Mouse (Mus musculus) hindbrain, postnatal 0 days (tissue): Measurements from ENCODE around the gene 1700003F12Rik. TPM values are rescaled to one million over a fixed set of nuclear protein-coding genes. Genes with fewer than 3 reads are reported as not detected.
A peak's percentile ranks its signal among the peaks of the same experiment; 100 is the strongest.

Experiments used
- ATAC-seq: fragments of 200-750 bp; cut with Nextera tagmentation; 2 replicates; pipeline ENCODE4 v1.8.0; 2017; ENCODE audit warnings: mild to moderate bottlenecking, moderate TSS enrichment, moderate library complexity
- DNase-seq: peaks from one replicate; pipeline ENCODE4 v3.0.0-alpha.2; 2015; ENCODE audit warnings: low spot score
- H3K27ac ChIP-seq: fragments of 300-500 bp; sonication (generic); 2 replicates; pipeline ENCODE4 v1.5.1; 2014; ENCODE audit warnings: mild to moderate bottlenecking
- H3K27me3 ChIP-seq: fragments of 300-500 bp; sonication (generic); 2 replicates; pipeline ENCODE4 v1.6.1; 2014; ENCODE audit warnings: low read length, mixed read lengths; ENCODE audit not compliant: insufficient read depth
- H3K36me3 ChIP-seq: fragments of 300-500 bp; sonication (generic); 2 replicates; pipeline ENCODE4 v1.6.1; 2014; ENCODE audit warnings: low read length, mixed read lengths; ENCODE audit not compliant: insufficient read depth
- H3K4me1 ChIP-seq: fragments of 300-500 bp; sonication (generic); 2 replicates; pipeline ENCODE4 v1.6.1; 2014; ENCODE audit warnings: antibody characterized with exemption, low read length, mixed read lengths; ENCODE audit not compliant: insufficient read depth
- H3K4me2 ChIP-seq: fragments of 300-500 bp; sonication (generic); 2 replicates; pipeline ENCODE4 v1.6.1; 2014; ENCODE audit warnings: low read depth, mild to moderate bottlenecking, low read length, moderate library complexity, mixed read lengths
- H3K4me3 ChIP-seq: fragments of 300-500 bp; sonication (generic); 2 replicates; pipeline ENCODE4 v1.5.1; 2014; ENCODE audit warnings: low read length
- H3K9ac ChIP-seq: fragments of 300-500 bp; sonication (generic); replicated peaks from 2 replicates; pipeline ENCODE4 v1.6.1; 2014; ENCODE audit warnings: mild to moderate bottlenecking, low read length, moderate library complexity, mixed read lengths
- H3K9me3 ChIP-seq: fragments of 300-500 bp; sonication (generic); 2 replicates; pipeline ENCODE4 v1.6.1; 2016; ENCODE audit warnings: low read length, mixed read lengths
- CTCF ChIP-seq: IDR thresholded peaks from 2 replicates; pipeline ENCODE4 v1.5.1; 2016; ENCODE audit warnings: antibody characterized with exemption, control low read depth, low read depth
- WGBS: fragments of 180-500 bp; shearing (Covaris S2); extraction: QIAGEN DNeasy Blood & Tissue Kit; methylation state at CpG from one replicate; pipeline ENCODE4 v1.1.7; 2014; 5-methylcytosine and 5-hydroxymethylcytosine counted together
- polyA plus RNA-seq: library from polyadenylated mRNA; unstranded; fragments of >200 nt; fragmentation: Nextera tagmentation; extraction: Ambion mirVana; gene quantifications from 2 replicates; pipeline ENCODE4 v1.2.1, GENCODE M21; 2015
- total RNA-seq: library from RNA; depleted of rRNA; stranded (reverse); fragments of >200 nt; gene quantifications from 2 replicates; pipeline ENCODE4 v1.2.3, GENCODE M21; 2014

1700003F12Rik gene
- total and polyA plus RNA-seq, 2 experiments from 2014 or later = 1.9 to 4.0 TPM

GRCm38 (mm10) chr2:154565562-154565961 is 18.7 kb downstream of the 1700003F12Rik start:
- DNase-seq (peak; percentile 67), ATAC-seq (no peak; the same call in 1 of the 2 replicates)
- no peaks in the 10 kb centered on the region for H3K9me3 ChIP-seq
- no peak for TF ChIP-seq CTCF
- 63% methylated on average over 3 of the region's 3 CpGs for WGBS
- no peaks in the 10 kb centered on the region for H3K36me3 ChIP-seq
- H3K27me3 ChIP-seq = no peaks in the 10 kb centered on the region
- H3K4me1 ChIP-seq = no peaks in the 10 kb centered on the region; the same call in 1 of the 2 replicates
- no peak overlapping the region for H3K4me2 ChIP-seq
- 0 out of 2 replicates have a peak overlapping the region, but pooled peaks have one; percentile 22 for H3K9ac ChIP-seq
- H3K27ac ChIP-seq = peak overlapping the region; percentile 51
- no peak overlapping the region for H3K4me3 ChIP-seq

- DNase-seq = no peak
- Histone ChIP-seq H3K36me3 (no peaks in the 10 kb centered on the region), H3K27ac (no peak overlapping the region), H3K9ac (no peak overlapping the region), H3K27me3 (no peaks in the 10 kb centered on the region), H3K9me3 (no peaks in the 10 kb centered on the region), H3K4me2 (peak overlapping the region; percentile 2; the same call in 1 of the 2 replicates), H3K4me3 (no peak overlapping the region), H3K4me1 (no peaks in the 10 kb centered on the region; the same call in 1 of the 2 replicates)
- no peak for ATAC-seq
- TF ChIP-seq CTCF = no peak
- 42% methylated on average over 8 of the region's 8 CpGs for WGBS
Measured at GRCm38 (mm10) chr2:154566641-154567040, 19.8 kb downstream of the 1700003F12Rik start.

GRCm38 (mm10) chr2:154567766-154568165 is 20.9 kb downstream of the 1700003F12Rik start:
- Histone ChIP-seq H3K36me3 (no peaks in the 10 kb centered on the region), H3K4me1 (no peaks in the 10 kb centered on the region; the same call in 1 of the 2 replicates), H3K27me3 (no peaks in the 10 kb centered on the region), H3K9ac (no peak overlapping the region), H3K9me3 (no peaks in the 10 kb centered on the region), H3K4me2 (peak overlapping the region; percentile 92), H3K27ac (no peak overlapping the region; the same call in 1 of the 2 replicates), H3K4me3 (peak overlapping the region; percentile 74; the same call in 1 of the 2 replicates)
- TF ChIP-seq CTCF = no peak
- DNase-seq (no peak), ATAC-seq (no peak)
- 54% methylated on average over 2 of the region's 2 CpGs for WGBS

GRCm38 (mm10) chr2:154568329-154569070 is 21.6 kb downstream of the 1700003F12Rik start:
- TF ChIP-seq CTCF = no peak
- H3K9ac ChIP-seq = peak overlapping the region; percentile 59
- peak overlapping the region; percentile 74 for H3K4me3 ChIP-seq
- H3K4me2 ChIP-seq = peak overlapping the region; percentile 92
- DNase-seq (peak; percentile 49), ATAC-seq (no peak)
- no peaks in the 10 kb centered on the region for H3K36me3 ChIP-seq
- H3K27me3 ChIP-seq = no peaks in the 10 kb centered on the region
- H3K27ac ChIP-seq = peak overlapping the region; percentile 74
- WGBS = 12% methylated on average over 10 of the region's 10 CpGs
- H3K4me1 ChIP-seq = no peaks in the 10 kb centered on the region; the same call in 1 of the 2 replicates
- H3K9me3 ChIP-seq = no peaks in the 10 kb centered on the region

- H3K9ac ChIP-seq = peak overlapping the region; percentile 59
- TF ChIP-seq CTCF = no peak
- WGBS = under 1% methylated on average over 55 of the region's 70 CpGs
- no peaks in the 10 kb centered on the region for H3K27me3 ChIP-seq
- DNase-seq (peak; percentile 60), ATAC-seq (peak; percentile 42)
- no peaks in the 10 kb centered on the region for H3K9me3 ChIP-seq
- H3K4me2 ChIP-seq = peak overlapping the region; percentile 92
- H3K27ac ChIP-seq = peak overlapping the region; percentile 74
- peak overlapping the region; percentile 74 for H3K4me3 ChIP-seq
- H3K36me3 ChIP-seq = no peaks in the 10 kb centered on the region
- no peaks in the 10 kb centered on the region; the same call in 1 of the 2 replicates for H3K4me1 ChIP-seq
Measured at GRCm38 (mm10) chr2:154569071-154569748, 22.3 kb downstream of the 1700003F12Rik start.

- H3K4me2 ChIP-seq = peak within 1 kb of the TSS; percentile 92
- peak; percentile 34 for TF ChIP-seq CTCF
- peak within 1 kb of the TSS; percentile 59 for H3K9ac ChIP-seq
- ATAC-seq (peak; percentile 98), DNase-seq (peak; percentile 97)
- H3K27ac ChIP-seq = peak within 1 kb of the TSS; percentile 74
- no peaks in the 10 kb centered on the region; the same call in 1 of the 2 replicates for H3K4me1 ChIP-seq
- no peaks in the 10 kb centered on the region for H3K9me3 ChIP-seq
- no peaks in the 10 kb centered on the region for H3K27me3 ChIP-seq
- H3K36me3 ChIP-seq = no peaks in the 10 kb centered on the region
- under 1% methylated on average over 29 of the region's 44 CpGs for WGBS
- H3K4me3 ChIP-seq = peak within 1 kb of the TSS; percentile 74
Measured at GRCm38 (mm10) chr2:154569836-154570286, 23.0 kb downstream of the 1700003F12Rik start, which contains the start of gene E2f1. Gene E2f1, minus strand, starts transcription at chr2:154569892.
